Mouse (Mus musculus): ENCODE data around the gene Dtl.

Dtl gene

GRCm38 (mm10) chr1:191575458-191576247 lies at the start of gene Dtl, which contains the start of gene Ints7:
Gene Dtl (minus strand): TSS chr1:191575544.
Gene Ints7 (plus strand): TSS chr1:191575636.
- DNase-seq (ENCODE audit: low spot score) = peak; percentile 99

GRCm38 (mm10) chr1:191625026-191625425 lies 49.7 kb upstream of the Dtl start:
- DNase-seq (ENCODE audit: low spot score) = no peak

- no peak for DNase-seq (ENCODE audit: low spot score)
These were observed 49.1 kb upstream of the Dtl start for GRCm38 (mm10) chr1:191624492-191624891.

- DNase-seq (ENCODE audit: low spot score) = no peak
These were observed 47.5 kb upstream of the Dtl start for GRCm38 (mm10) chr1:191622801-191623200.

- DNase-seq (ENCODE audit: low spot score) = no peak
These were observed 45.8 kb upstream of the Dtl start for GRCm38 (mm10) chr1:191621096-191621495.

GRCm38 (mm10) chr1:191618067-191618766 lies 42.9 kb upstream of the Dtl start:
- no peak for DNase-seq (ENCODE audit: low spot score)

- DNase-seq (ENCODE audit: low spot score) = no peak
These were observed 42.2 kb upstream of the Dtl start for GRCm38 (mm10) chr1:191617589-191617988.

GRCm38 (mm10) chr1:191616245-191616644 lies 40.9 kb upstream of the Dtl start:
- DNase-seq (ENCODE audit: low spot score) = no peak

- DNase-seq (ENCODE audit: low spot score) = no peak
These were observed 37.5 kb upstream of the Dtl start for GRCm38 (mm10) chr1:191612877-191613276.

- DNase-seq (ENCODE audit: low spot score) = no peak
These were observed 36.3 kb upstream of the Dtl start for GRCm38 (mm10) chr1:191611686-191612085.

GRCm38 (mm10) chr1:191610357-191610756 lies 35.0 kb upstream of the Dtl start:
- no peak for DNase-seq (ENCODE audit: low spot score)

GRCm38 (mm10) chr1:191609578-191609977 lies 34.2 kb upstream of the Dtl start:
- DNase-seq (ENCODE audit: low spot score) = no peak

- no peak for DNase-seq (ENCODE audit: low spot score)
These were observed 33.7 kb upstream of the Dtl start for GRCm38 (mm10) chr1:191609051-191609450.

GRCm38 (mm10) chr1:191604690-191605089 lies 29.3 kb upstream of the Dtl start:
- no peak for DNase-seq (ENCODE audit: low spot score)

- no peak for DNase-seq (ENCODE audit: low spot score)
These were observed 23.9 kb upstream of the Dtl start for GRCm38 (mm10) chr1:191599210-191599609.

GRCm38 (mm10) chr1:191596076-191596475 lies 20.7 kb upstream of the Dtl start:
- no peak for DNase-seq (ENCODE audit: low spot score)

- DNase-seq (ENCODE audit: low spot score) = no peak
These were observed 16.8 kb upstream of the Dtl start for GRCm38 (mm10) chr1:191592016-191592720.

- no peak for DNase-seq (ENCODE audit: low spot score)
These were observed 13.4 kb upstream of the Dtl start for GRCm38 (mm10) chr1:191588749-191589148.

GRCm38 (mm10) chr1:191587062-191587461 lies 11.7 kb upstream of the Dtl start:
- DNase-seq (ENCODE audit: low spot score) = no peak

GRCm38 (mm10) chr1:191585704-191586103 lies 10.4 kb upstream of the Dtl start:
- DNase-seq (ENCODE audit: low spot score) = no peak

GRCm38 (mm10) chr1:191584483-191584882 lies 9.1 kb upstream of the Dtl start:
- no peak for DNase-seq (ENCODE audit: low spot score)

GRCm38 (mm10) chr1:191583836-191584235 lies 8.5 kb upstream of the Dtl start:
- DNase-seq (ENCODE audit: low spot score) = no peak

GRCm38 (mm10) chr1:191581641-191582040 lies 6.3 kb upstream of the Dtl start:
- no peak for DNase-seq (ENCODE audit: low spot score)
